Mouse (Mus musculus) liver, embryonic 16.5 days (tissue): ENCODE measurements around the gene Nynrin. TPM values are rescaled to one million over a fixed set of nuclear protein-coding genes. Genes with fewer than 3 reads are reported as not detected.
A peak's percentile ranks its signal among the peaks of the same experiment; 100 is the strongest.

ENCODE experiments used
- ATAC-seq: fragments of 200-750 bp; cut with Nextera tagmentation; 2 replicates; pipeline ENCODE4 v1.8.0; 2017; ENCODE audit warnings: low read depth, mild to moderate bottlenecking, moderate number of reproducible peaks, moderate library complexity
- H3K27ac ChIP-seq: fragments of 300-500 bp; sonication (generic); 2 replicates; pipeline ENCODE4 v1.5.1; 2014; ENCODE audit warnings: mild to moderate bottlenecking, low read length
- H3K27me3 ChIP-seq: fragments of 300-500 bp; sonication (generic); 2 replicates; pipeline ENCODE4 v1.6.1; 2014; ENCODE audit warnings: low read depth, low read length, mixed read lengths; ENCODE audit not compliant: control insufficient read depth, insufficient read depth
- H3K36me3 ChIP-seq: fragments of 300-500 bp; sonication (generic); 2 replicates; pipeline ENCODE4 v1.6.1; 2014; ENCODE audit warnings: mild to moderate bottlenecking; ENCODE audit not compliant: control insufficient read depth, insufficient read depth
- H3K4me1 ChIP-seq: fragments of 300-500 bp; sonication (generic); 2 replicates; pipeline ENCODE4 v1.6.1; 2014; ENCODE audit warnings: low read depth, low read length, mixed read lengths; ENCODE audit not compliant: control insufficient read depth
- H3K4me2 ChIP-seq: fragments of 300-500 bp; sonication (generic); 2 replicates; pipeline ENCODE4 v1.6.1; 2014; ENCODE audit warnings: low read depth, low read length, mixed read lengths
- H3K4me3 ChIP-seq: fragments of 300-500 bp; sonication (generic); 2 replicates; pipeline ENCODE4 v1.5.1; 2014; ENCODE audit warnings: low read depth, mild to moderate bottlenecking, low read length
- H3K9ac ChIP-seq: fragments of 300-500 bp; sonication (generic); 2 replicates; pipeline ENCODE4 v1.6.1; 2014; ENCODE audit warnings: low read depth, low read length
- H3K9me3 ChIP-seq: fragments of 300-500 bp; sonication (generic); replicated peaks from 2 replicates; pipeline ENCODE4 v1.6.1; 2016; ENCODE audit warnings: low read length; ENCODE audit not compliant: control insufficient read depth
- WGBS: fragments of 180-500 bp; shearing (Covaris S2); extraction: QIAGEN DNeasy Blood & Tissue Kit; methylation state at CpG from one replicate; pipeline ENCODE4 v1.1.7; 2014; ENCODE audit not compliant: insufficient replicate concordance; 5-methylcytosine and 5-hydroxymethylcytosine counted together
- polyA plus RNA-seq: library from polyadenylated mRNA; unstranded; fragments of >200 nt; fragmentation: Nextera tagmentation; extraction: Ambion mirVana; gene quantifications from 2 replicates; pipeline ENCODE4 v1.2.1, GENCODE M21; 2015

Gene Nynrin
- polyA plus RNA-seq, 1 experiment from 2014 or later = 2.7 TPM

DNA sequence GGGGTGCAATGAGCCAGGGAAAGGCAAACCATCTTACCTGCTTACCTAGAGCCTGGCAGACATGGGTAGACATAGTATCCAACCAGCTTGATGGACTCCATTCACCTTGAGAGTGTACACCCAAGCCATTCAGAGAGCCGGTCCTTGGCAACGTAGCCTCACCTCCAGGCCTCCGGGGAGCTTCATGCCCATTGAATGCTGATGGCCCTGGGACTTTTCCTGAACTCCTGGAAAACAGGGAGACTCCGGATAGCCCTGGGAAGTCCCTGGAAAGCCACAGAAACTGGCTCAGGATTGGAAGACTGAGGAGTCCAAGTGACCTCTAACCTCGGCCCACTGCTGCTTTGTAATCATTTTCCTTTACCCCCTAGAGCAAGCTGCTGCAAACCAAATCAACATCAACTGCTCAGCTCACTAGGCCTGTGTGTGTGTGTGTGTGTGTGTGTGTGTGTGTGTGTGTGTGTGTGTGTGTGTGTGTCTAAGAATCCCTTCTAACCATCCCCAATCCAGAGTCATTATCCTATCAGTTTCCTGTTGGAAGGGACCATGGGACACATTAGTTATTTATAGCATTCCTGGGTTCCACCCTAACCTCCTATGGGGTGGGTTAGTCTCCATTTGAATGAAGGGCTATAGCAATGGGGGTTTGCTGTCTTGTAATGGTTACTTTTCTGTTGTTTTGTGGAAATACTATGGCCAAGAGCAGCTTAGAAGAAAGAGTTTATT is 18.8 kb upstream of the Nynrin start:
- 59% methylated on average over 5 of the region's 5 CpGs for WGBS
- ATAC-seq = no peak
- no peak overlapping the region for H3K4me3 ChIP-seq

DNA sequence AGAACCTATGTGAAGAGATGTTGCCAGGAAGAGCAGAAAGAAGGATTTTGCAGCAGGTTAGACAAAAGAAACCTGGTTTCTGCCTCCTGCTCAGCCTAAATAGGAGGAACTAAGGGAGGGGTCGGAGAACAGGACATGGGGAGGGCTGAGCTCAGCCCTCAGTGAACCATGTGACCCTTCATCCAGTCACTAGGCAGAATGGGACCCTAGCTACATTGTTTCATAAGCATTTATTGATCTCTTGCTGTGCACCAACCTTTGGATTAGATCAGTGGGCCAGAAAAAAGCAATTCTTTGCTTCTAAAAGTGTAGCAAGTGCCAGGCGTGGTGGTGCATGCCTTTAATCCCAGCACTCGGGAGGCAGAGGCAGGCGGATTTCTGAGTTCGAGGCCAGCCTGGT is 15.5 kb upstream of the Nynrin start:
- Histone ChIP-seq H3K9me3 (no peaks in the 10 kb centered on the region), H3K9ac (no peak overlapping the region), H3K36me3 (no peaks in the 10 kb centered on the region), H3K4me3 (no peak overlapping the region), H3K4me1 (no peaks in the 10 kb centered on the region), H3K27me3 (no peaks in the 10 kb centered on the region), H3K27ac (no peak overlapping the region), H3K4me2 (no peak overlapping the region)
- ATAC-seq = 0 out of 2 replicates have a peak, but pooled peaks have one; percentile 50
- 66% methylated on average over 5 of the region's 5 CpGs for WGBS

More for the DNA sequence above, 18.8 kb upstream of the Nynrin start:
- Histone ChIP-seq H3K27ac (no peak overlapping the region), H3K4me2 (no peak overlapping the region), H3K9me3 (no peaks in the 10 kb centered on the region), H3K36me3 (no peaks in the 10 kb centered on the region), H3K27me3 (no peaks in the 10 kb centered on the region), H3K9ac (no peak overlapping the region), H3K4me1 (no peaks in the 10 kb centered on the region)

GRCm38 (mm10) chr14:55838740-55839139 is 15.1 kb upstream of the Nynrin start:
- 52% methylated on average over 4 of the region's 4 CpGs for WGBS
- no peak for ATAC-seq
- no peaks in the 10 kb centered on the region for H3K9me3 ChIP-seq
- no peaks in the 10 kb centered on the region for H3K4me1 ChIP-seq
- no peak overlapping the region for H3K27ac ChIP-seq
- no peak overlapping the region for H3K9ac ChIP-seq
- H3K4me3 ChIP-seq = no peak overlapping the region
- H3K27me3 ChIP-seq = no peaks in the 10 kb centered on the region
- H3K36me3 ChIP-seq = no peaks in the 10 kb centered on the region
- no peak overlapping the region for H3K4me2 ChIP-seq

GRCm38 (mm10) chr14:55840853-55841366 is 12.9 kb upstream of the Nynrin start:
- Histone ChIP-seq H3K4me3 (no peak overlapping the region), H3K4me1 (no peaks in the 10 kb centered on the region), H3K4me2 (no peak overlapping the region), H3K27ac (no peak overlapping the region), H3K9ac (no peak overlapping the region), H3K27me3 (no peaks in the 10 kb centered on the region), H3K9me3 (no peaks in the 10 kb centered on the region), H3K36me3 (no peaks in the 10 kb centered on the region)
- ATAC-seq = no peak
- 44% methylated on average over 4 of the region's 4 CpGs for WGBS

DNA sequence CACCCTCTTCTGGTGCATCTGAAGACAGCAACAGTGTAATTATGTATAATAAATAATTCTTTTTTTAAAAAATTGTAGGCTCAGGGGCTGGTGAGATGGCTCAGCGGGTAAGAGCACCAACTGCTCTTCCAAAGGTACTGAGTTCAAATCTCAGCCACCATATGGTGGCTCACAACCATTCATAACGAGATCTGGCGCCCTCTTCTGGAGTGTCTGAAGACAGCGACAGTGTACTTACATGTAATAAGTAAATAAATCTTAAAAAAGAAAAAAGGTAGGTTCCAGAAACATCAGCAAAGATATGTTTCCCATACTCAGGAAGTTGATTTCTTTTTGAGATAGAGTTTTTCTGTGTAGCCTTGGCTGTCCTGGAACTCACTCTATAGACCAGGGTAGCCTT is 11.0 kb upstream of the Nynrin start:
- H3K9ac ChIP-seq = no peak overlapping the region
- 50% methylated on average over 4 of the region's 4 CpGs for WGBS
- H3K27me3 ChIP-seq = no peaks in the 10 kb centered on the region
- H3K36me3 ChIP-seq = no peaks in the 10 kb centered on the region
- no peaks in the 10 kb centered on the region for H3K9me3 ChIP-seq
- no peak overlapping the region for H3K4me3 ChIP-seq
- ATAC-seq = no peak
- no peaks in the 10 kb centered on the region for H3K4me1 ChIP-seq
- no peak overlapping the region for H3K4me2 ChIP-seq
- no peak overlapping the region for H3K27ac ChIP-seq

DNA sequence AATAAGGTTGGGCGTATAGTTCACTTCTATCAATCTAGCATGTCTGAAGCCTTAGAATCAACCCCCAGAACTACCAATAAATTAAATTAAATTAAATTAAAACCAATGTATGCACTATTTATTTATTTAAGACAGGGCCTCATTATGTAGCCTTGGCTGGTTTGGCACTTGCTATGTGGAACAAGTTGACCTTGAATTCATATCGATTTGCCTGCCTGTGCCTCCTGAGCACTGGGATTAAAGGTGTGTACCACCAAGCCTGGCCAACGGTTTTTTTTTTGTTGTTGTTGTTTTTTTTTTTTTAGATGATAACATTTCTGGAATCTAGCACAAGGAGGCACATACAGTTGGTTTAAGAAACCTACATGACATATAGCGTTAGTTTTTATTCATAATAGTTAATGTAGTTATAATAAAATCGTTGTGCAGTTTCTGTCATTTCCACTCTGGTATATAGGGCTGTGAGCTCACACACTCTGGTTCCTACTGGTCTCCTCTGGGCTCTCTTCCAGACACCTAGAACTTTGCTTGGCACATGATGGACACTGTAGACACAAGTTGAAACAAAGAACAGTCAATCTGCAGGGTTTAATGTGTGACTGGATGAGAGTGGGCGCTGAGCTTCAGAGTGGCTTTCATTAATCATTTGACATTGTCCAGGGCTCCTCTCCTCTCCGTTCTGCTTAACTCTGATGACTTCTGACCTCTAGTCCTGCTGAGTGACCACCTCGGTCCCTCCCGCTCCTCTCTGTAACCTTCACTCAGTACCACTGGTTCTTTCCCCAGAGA is 8.1 kb upstream of the Nynrin start:
- peak; percentile 78 for ATAC-seq
- Histone ChIP-seq H3K4me1 (no peaks in the 10 kb centered on the region), H3K4me3 (no peak overlapping the region), H3K27ac (0 out of 2 replicates have a peak overlapping the region, but pooled peaks have one; percentile 26), H3K27me3 (no peaks in the 10 kb centered on the region), H3K9ac (no peak overlapping the region), H3K36me3 (no peaks in the 10 kb centered on the region), H3K9me3 (no peaks in the 10 kb centered on the region), H3K4me2 (no peak overlapping the region)
- WGBS = 64% methylated on average over 9 of the region's 9 CpGs

- Histone ChIP-seq H3K9ac (no peak overlapping the region), H3K27ac (no peak overlapping the region), H3K4me1 (peaks cover 15% of the 10 kb centered on the region), H3K9me3 (no peaks in the 10 kb centered on the region), H3K27me3 (peaks cover 4% of the 10 kb centered on the region; the same call in 1 of the 2 replicates), H3K4me3 (no peak overlapping the region), H3K36me3 (no peaks in the 10 kb centered on the region), H3K4me2 (no peak overlapping the region)
- ATAC-seq = no peak
- 44% methylated on average over 6 of the region's 6 CpGs for WGBS
Measured at GRCm38 (mm10) chr14:55850885-55851284, 2.9 kb upstream of the Nynrin start.

GRCm38 (mm10) chr14:55852646-55853551 is 911 bp upstream of the Nynrin start:
- 21% methylated on average over 11 of the region's 11 CpGs for WGBS
- Histone ChIP-seq H3K9me3 (no peaks in the 10 kb centered on the region), H3K9ac (no peak overlapping the region), H3K4me2 (no peak overlapping the region), H3K4me3 (no peak overlapping the region), H3K4me1 (peaks cover 15% of the 10 kb centered on the region), H3K27me3 (peaks cover 4% of the 10 kb centered on the region; the same call in 1 of the 2 replicates), H3K36me3 (no peaks in the 10 kb centered on the region), H3K27ac (peak overlapping the region; percentile 13)
- peak; percentile 43; the same call in 1 of the 2 replicates for ATAC-seq
